Mouse (Mus musculus) heart, embryonic 13.5 days (tissue): ENCODE data around the gene Dnhd1. TPM values are rescaled to one million over a fixed set of nuclear protein-coding genes. Genes with fewer than 3 reads are reported as not detected.
"Not testable (repeated sequence)": the region's sequence is repeated elsewhere in the genome, so short reads cannot be mapped to it uniquely, and the experiment has no call there.

Source experiments
- ATAC-seq: fragments of 200-750 bp; cut with Nextera tagmentation; 2 replicates; pipeline ENCODE4 v1.8.0; 2017; ENCODE audit warnings: moderate TSS enrichment; ENCODE audit not compliant: insufficient number of reproducible peaks, low FRiP score, low TSS enrichment; ENCODE audit errors: extremely low read depth
- H3K27ac ChIP-seq: fragments of 300-500 bp; sonication (generic); replicated peaks from 2 replicates; pipeline ENCODE4 v1.5.1; 2015; ENCODE audit warnings: moderate library complexity, mild to moderate bottlenecking, inconsistent platforms
- H3K27me3 ChIP-seq: fragments of 300-500 bp; sonication (generic); replicated peaks from 2 replicates; pipeline ENCODE4 v1.6.1; 2015; ENCODE audit warnings: mild to moderate bottlenecking, inconsistent platforms
- H3K36me3 ChIP-seq: fragments of 300-500 bp; sonication (generic); 2 replicates; pipeline ENCODE4 v1.6.1; 2015; ENCODE audit warnings: mild to moderate bottlenecking, inconsistent platforms
- H3K4me1 ChIP-seq: fragments of 300-500 bp; sonication (generic); 2 replicates; pipeline ENCODE4 v1.6.1; 2015; ENCODE audit warnings: inconsistent platforms
- H3K4me2 ChIP-seq: fragments of 300-500 bp; sonication (generic); 2 replicates; pipeline ENCODE4 v1.6.1; 2015; ENCODE audit warnings: inconsistent platforms, mild to moderate bottlenecking, moderate library complexity
- H3K4me3 ChIP-seq: fragments of 300-500 bp; sonication (generic); 2 replicates; pipeline ENCODE4 v1.5.1; 2015; ENCODE audit warnings: moderate library complexity, mild to moderate bottlenecking, inconsistent platforms
- H3K9ac ChIP-seq: fragments of 300-500 bp; sonication (generic); 2 replicates; pipeline ENCODE4 v1.6.1; 2015; ENCODE audit warnings: inconsistent platforms, mild to moderate bottlenecking, moderate library complexity
- H3K9me3 ChIP-seq: fragments of 300-500 bp; sonication (generic); 2 replicates; pipeline ENCODE4 v1.6.1; 2016; ENCODE audit warnings: inconsistent platforms
- WGBS: fragments of 180-500 bp; shearing (Covaris S2); methylation state at CpG from one replicate; pipeline ENCODE4 v1.1.7; 2015; ENCODE audit warnings: mixed read lengths; 5-methylcytosine and 5-hydroxymethylcytosine counted together
- polyA plus RNA-seq: library from polyadenylated mRNA; unstranded; fragments of >200 nt; fragmentation: Nextera tagmentation; extraction: Ambion mirVana; gene quantifications from 2 replicates; pipeline ENCODE4 v1.2.1, GENCODE M21; 2015

The Dnhd1 gene
- polyA plus RNA-seq, 1 experiment from 2014 or later: 0.44 TPM

DNA sequence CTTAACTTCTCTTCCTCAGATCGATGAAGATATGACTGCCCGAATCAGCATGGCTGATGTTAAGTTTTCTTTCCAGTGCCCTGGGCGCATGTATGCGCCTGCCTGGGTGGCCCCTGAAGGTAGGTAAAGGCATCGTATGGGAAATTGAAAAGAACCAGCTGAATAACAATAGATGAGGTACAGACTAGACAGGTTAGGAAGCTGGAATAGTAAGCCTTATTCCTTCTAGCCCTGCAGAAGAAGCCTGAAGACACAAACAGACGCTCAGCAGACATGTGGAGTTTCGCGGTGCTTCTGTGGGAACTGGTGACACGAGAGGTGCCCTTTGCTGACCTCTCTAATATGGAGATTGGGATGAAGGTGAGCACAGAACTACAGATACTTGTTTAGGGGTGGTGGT, 91.4 kb downstream of the Dnhd1 start:
- Histone ChIP-seq H3K36me3 (peaks cover 50% of the 10 kb centered on the region), H3K27me3 (no peaks in the 10 kb centered on the region), H3K4me2 (no peak overlapping the region), H3K9ac (no peak overlapping the region), H3K4me1 (peaks cover 41% of the 10 kb centered on the region), H3K27ac (no peak overlapping the region), H3K9me3 (no peaks in the 10 kb centered on the region), H3K4me3 (no peak overlapping the region)
- no peak for ATAC-seq
- 86% methylated on average over 9 of the region's 9 CpGs for WGBS

DNA sequence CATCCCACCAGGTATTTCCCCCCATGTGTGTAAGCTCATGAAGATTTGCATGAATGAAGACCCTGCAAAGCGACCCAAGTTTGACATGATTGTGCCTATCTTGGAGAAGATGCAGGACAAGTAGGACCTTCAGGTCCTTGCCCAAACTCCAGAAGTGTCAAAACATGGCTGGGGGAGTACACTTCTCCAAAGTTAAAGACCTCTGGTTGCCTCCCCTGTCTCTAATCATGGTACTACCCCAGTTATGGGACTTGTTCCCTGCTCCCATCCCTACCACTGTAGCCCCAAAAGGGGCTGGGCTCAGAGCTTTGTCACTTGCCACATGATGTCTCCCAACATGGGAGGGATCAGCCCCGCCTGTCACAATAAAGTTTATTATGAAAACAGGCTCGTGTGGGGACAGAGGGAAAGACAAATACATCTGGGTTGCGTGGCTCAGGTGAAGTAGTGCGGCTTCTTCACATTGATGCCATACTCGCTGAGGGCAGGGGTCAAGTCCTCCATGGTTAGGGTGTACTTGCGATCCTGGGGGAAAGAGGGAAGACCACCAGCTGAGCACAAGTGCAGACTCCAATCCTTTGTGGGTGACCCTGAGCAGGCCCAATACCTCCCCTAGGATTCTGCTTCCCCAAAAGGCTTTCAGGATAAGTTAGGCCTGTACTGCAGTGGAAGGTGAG, 92.0 kb downstream of the Dnhd1 start:
- WGBS: 77% methylated on average over 7 of the region's 7 CpGs
- not testable (repeated sequence) for ATAC-seq, H3K9me3 ChIP-seq, H3K27me3 ChIP-seq
- Histone ChIP-seq H3K4me3 (peak overlapping the region; percentile 92), H3K4me1 (peaks cover 38% of the 10 kb centered on the region), H3K27ac (0 out of 2 replicates have a peak overlapping the region, but pooled peaks have one; percentile 83), H3K4me2 (peak overlapping the region; percentile 85), H3K36me3 (peaks cover 57% of the 10 kb centered on the region), H3K9ac (peak overlapping the region; percentile 98)

DNA sequence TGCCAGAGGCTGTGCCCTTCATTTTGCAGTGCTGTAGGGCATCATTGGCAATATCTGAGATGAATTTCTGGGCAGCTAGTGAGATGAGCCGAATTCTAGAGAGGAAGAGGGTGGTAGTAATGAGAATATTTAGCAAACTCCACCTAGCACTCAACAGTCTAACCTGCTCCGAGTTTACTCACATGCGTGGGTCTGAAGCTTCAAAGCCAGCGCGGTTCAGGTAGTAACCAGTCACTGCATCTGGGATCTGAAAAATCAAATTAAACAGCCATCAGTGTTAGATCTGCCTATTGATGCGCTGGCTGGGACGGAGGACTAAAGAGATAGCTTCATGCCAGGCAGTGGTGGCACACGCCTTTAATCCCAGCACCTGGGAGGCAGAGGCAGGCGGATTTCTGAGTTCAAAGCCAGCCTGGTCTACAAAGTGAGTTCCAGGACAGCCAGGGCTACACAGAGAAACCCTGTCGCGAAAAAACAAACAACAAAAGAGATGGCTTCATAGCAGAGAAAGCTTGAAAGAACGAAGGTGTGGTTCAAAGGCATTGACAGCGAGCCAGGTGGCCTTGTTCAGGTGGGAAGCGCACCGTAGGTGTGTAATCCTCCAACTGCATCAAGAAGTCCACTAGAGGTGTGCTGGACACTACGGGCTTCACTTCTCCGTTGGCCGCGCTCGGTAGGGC, 92.8 kb downstream of the Dnhd1 start:
- peak overlapping the region; percentile 85 for H3K4me2 ChIP-seq
- WGBS: 31% methylated on average over 20 of the region's 20 CpGs
- not testable (repeated sequence) for H3K27me3 ChIP-seq, H3K9me3 ChIP-seq, ATAC-seq
- peak overlapping the region; percentile 92 for H3K4me3 ChIP-seq
- peaks cover 31% of the 10 kb centered on the region for H3K4me1 ChIP-seq
- peaks cover 64% of the 10 kb centered on the region for H3K36me3 ChIP-seq
- peak overlapping the region; percentile 98 for H3K9ac ChIP-seq
- H3K27ac ChIP-seq: peak overlapping the region; percentile 83

DNA sequence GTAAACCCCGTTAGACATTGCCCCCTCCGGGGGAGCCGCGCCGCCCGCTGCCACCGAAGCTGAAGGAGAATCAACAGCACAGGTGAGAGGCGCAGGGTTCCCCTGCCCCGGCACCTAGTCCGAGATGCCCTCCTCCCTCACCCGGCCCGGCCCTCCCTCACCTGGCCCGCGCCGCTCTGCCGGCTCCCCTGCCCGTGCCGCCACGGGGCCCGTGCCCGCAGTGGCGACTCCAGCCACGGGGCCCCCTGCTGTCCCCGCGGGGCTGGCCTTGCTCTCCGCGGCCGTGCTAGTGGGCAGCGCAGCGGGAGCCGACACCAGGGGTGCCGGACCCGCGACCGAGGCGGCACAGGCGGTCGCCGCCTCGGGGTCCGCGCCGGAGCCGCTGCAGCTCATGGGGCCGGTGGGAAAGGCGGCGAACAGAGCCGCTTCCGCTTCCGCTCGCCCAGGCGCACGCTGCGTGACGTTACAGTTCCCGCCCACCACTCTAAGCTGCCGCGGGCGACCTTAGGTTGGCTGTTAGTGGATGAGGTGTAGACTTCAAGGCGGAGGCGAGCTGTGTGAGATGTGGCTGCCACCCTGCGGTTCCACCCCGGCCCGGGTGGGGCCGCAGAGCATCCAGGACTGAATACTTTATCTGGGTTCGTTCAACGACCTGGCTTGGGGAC, 93.4 kb downstream of the Dnhd1 start, which contains the start of gene Taf10:
Gene Taf10, minus strand, starts transcription at position 436 of the 665 bp plus-strand sequence.
- Histone ChIP-seq H3K36me3 (peaks cover 71% of the 10 kb centered on the region), H3K4me1 (peaks cover 26% of the 10 kb centered on the region), H3K27me3 (no peaks in the 10 kb centered on the region), H3K9ac (peak within 1 kb of the TSS; percentile 98), H3K4me2 (peak within 1 kb of the TSS; percentile 85), H3K9me3 (no peaks in the 10 kb centered on the region), H3K27ac (peak within 1 kb of the TSS; percentile 83), H3K4me3 (peak within 1 kb of the TSS; percentile 92)
- WGBS: under 1% methylated on average over 61 of the region's 67 CpGs
- peak; percentile 86 for ATAC-seq

DNA sequence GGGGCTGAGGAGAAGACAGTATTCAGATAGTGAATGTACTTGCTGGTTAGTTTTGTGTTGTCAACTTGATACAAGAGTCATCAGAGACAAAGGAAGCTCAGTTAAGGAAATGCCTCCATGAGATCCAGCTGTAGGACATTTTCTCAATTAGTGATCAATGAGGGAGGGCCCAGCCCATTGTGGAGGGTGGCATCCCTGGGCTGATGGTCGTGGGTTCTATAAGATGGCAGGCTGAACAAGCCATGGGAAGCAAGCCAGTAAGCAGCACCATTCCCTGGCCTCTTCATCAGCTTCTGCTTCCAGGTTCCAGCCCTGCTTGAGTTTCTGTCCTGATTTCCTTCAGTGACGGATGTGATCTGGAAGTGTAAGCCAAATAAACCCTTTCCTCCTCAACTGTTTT, 97.1 kb downstream of the Dnhd1 start:
- 83% methylated on average over 2 of the region's 2 CpGs for WGBS
- ATAC-seq: no peak
- no peak overlapping the region for H3K4me3 ChIP-seq
- H3K9ac ChIP-seq: no peak overlapping the region
- H3K4me1 ChIP-seq: peaks cover 32% of the 10 kb centered on the region
- no peak overlapping the region for H3K27ac ChIP-seq
- no peak overlapping the region for H3K4me2 ChIP-seq
- H3K27me3 ChIP-seq: no peaks in the 10 kb centered on the region
- no peaks in the 10 kb centered on the region for H3K9me3 ChIP-seq
- H3K36me3 ChIP-seq: peaks cover 47% of the 10 kb centered on the region

DNA sequence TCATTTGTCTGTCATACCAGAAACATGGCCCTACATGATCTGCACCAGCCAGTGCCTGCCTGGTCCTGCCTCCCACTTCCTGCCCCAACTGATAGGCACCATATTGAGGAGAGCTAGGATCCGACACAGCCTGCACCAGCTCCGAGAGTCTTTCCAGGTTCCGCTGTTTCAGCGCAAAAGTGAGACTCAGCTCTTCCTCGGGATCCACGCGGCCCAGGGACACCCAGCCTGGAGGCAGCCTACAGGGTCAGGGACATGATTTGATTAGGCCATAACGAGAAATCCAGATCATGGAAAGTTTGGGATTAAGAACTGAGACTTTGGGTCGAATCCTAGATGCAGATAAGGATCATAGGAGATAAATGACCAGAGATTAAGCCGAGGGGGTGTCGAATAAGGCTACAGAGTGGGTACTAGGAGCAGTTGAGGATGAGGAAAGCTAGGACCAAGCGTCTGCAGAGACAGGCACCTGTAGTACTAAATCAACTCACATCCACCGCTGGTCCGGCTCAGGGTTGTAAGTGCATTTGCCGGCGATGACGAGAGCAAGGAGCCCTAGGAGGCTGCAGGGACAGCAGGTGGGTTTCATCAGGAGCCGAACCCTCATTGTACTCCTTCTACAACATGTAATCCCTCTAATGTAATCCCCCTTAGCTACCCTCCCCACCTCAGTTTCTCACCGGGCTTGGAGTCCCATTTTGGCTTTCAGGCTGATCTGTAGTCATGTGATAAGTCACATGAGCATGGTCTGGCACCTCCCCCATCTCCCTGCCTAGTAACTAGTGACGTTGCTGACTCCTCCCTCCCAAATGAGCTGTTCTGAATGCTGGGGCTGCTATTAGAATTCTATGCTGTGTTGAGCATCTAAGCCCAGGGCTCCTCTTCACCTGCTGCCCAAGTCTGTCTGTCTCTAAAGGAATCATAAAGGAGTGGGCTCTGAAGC, 101.1 kb downstream of the Dnhd1 start, which contains the start of gene Tpp1:
Gene Tpp1, minus strand, starts transcription at position 745 of the 943 bp plus-strand sequence.
- Histone ChIP-seq H3K9ac (peak within 1 kb of the TSS; percentile 84), H3K36me3 (peaks cover 69% of the 10 kb centered on the region), H3K4me3 (peak within 1 kb of the TSS; percentile 67), H3K4me2 (peak within 1 kb of the TSS; percentile 79), H3K9me3 (no peaks in the 10 kb centered on the region), H3K27me3 (no peaks in the 10 kb centered on the region), H3K4me1 (peaks cover 17% of the 10 kb centered on the region), H3K27ac (peak within 1 kb of the TSS; percentile 25; the same call in 1 of the 2 replicates)
- peak; percentile 90 for ATAC-seq
- 16% methylated on average over 20 of the region's 20 CpGs for WGBS

DNA sequence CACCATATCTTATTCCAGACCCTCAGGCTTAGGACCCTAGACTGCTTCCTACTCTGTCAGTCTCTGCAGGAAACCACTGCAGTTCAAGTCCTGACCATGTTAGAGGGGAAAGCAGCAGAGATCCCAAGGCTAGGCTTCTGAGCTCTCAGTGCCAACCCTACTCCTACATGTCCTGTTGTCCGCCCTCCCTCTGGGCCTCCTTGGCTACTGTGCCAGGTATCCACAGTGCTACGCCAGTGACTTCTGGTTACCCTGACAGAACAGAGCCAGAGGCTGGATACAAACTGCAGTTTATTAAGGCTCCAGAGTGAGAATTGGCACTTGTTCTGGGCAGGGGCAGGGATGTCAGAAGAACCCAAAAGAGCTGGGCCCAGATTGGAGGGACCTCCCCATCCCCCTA, 102.1 kb downstream of the Dnhd1 start:
- Histone ChIP-seq H3K4me1 (peaks cover 17% of the 10 kb centered on the region), H3K36me3 (peaks cover 69% of the 10 kb centered on the region), H3K4me3 (no peak overlapping the region), H3K27ac (no peak overlapping the region), H3K27me3 (no peaks in the 10 kb centered on the region), H3K9me3 (no peaks in the 10 kb centered on the region), H3K4me2 (no peak overlapping the region), H3K9ac (no peak overlapping the region)
- 76% methylated on average over 2 of the region's 2 CpGs for WGBS
- ATAC-seq: no peak

DNA sequence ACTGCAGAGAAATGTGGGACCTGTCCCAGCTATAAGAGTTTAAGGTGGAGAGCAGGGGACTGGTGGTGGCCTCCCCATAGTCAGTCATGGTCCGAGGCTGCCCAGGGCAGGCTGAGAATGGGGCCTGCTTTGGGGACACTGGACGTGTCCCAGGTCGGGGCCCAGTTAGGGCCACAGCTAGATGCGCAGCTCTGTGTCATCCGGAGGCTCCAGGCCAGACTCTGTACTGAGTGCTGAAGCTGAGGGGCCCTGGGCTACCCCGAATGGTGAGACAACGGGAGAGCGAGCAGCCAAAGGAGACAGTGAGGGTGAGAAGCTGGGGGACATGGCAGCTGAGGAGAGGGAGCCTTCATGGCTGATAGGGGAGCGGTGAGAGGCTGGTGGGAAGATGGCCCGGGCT, 102.7 kb downstream of the Dnhd1 start:
- Histone ChIP-seq H3K4me1 (peaks cover 17% of the 10 kb centered on the region), H3K36me3 (peaks cover 69% of the 10 kb centered on the region), H3K4me3 (no peak overlapping the region), H3K27me3 (no peaks in the 10 kb centered on the region), H3K27ac (no peak overlapping the region), H3K9ac (no peak overlapping the region), H3K4me2 (no peak overlapping the region), H3K9me3 (no peaks in the 10 kb centered on the region)
- no peak for ATAC-seq
- WGBS: 85% methylated on average over 10 of the region's 10 CpGs

DNA sequence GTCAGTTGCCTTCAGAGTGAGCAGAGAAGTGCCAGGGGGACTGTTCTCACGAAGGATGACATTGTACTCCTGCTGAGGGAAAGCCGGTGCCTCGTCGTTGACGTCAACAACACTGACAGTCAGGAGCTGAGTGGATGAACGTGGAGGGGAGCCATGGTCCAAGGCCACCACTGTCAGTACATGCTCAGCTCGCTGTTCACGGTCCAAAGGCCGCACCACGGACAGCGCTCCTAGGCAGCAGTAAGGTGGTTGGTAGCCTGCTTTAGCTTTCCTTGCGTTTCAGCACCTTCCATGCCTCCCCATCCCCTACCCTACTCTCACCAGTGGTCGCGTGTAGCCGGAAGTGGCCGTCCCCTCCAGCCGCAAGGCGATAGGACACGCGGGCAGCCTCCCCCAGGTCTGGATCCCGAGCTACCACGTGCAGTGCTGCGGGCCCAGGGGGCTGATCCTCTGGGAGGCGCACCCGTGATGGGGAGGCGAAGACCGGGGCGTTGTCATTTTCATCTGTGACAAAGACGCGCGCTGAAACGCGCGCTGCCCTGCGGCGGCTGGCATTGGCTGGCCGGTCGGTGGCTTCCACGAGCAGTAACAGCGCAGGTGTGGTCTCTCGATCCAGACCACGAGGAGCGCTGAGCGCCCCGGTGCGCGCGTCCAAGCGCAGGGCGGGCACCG, 111.3 kb downstream of the Dnhd1 start:
- Histone ChIP-seq H3K36me3 (peaks cover 88% of the 10 kb centered on the region), H3K9ac (peak overlapping the region; percentile 44; the same call in 1 of the 2 replicates), H3K4me3 (peak overlapping the region; percentile 47), H3K27me3 (peaks cover 44% of the 10 kb centered on the region), H3K4me2 (peak overlapping the region; percentile 78), H3K4me1 (peaks cover 7% of the 10 kb centered on the region; the same call in 1 of the 2 replicates), H3K27ac (no peak overlapping the region), H3K9me3 (no peaks in the 10 kb centered on the region)
- 23% methylated on average over 51 of the region's 51 CpGs for WGBS
- ATAC-seq: 0 out of 2 replicates have a peak, but pooled peaks have one; percentile 19
